Mouse (Mus musculus) midbrain, postnatal 0 days (tissue): ENCODE measurements at regions not wholly inside any gene's neighbourhood (a gene's known extent, or its start where the extent isn't known, plus 50 kb on each side); places are given as distances from the start of the nearest gene placed in this dataset.

Experiments
- ATAC-seq: fragments of 200-750 bp; cut with Nextera tagmentation; 2 replicates; pipeline ENCODE4 v1.8.0; 2017; ENCODE audit warnings: moderate number of reproducible peaks, mild to moderate bottlenecking, moderate TSS enrichment, moderate library complexity; ENCODE audit not compliant: low FRiP score
- DNase-seq: peaks from one replicate; pipeline ENCODE4 v3.0.0-alpha.2; 2015; ENCODE audit warnings: low spot score
- H3K27ac ChIP-seq: fragments of 300-500 bp; sonication (generic); 2 replicates; pipeline ENCODE4 v1.5.1; 2014; ENCODE audit warnings: low read depth, mild to moderate bottlenecking, low read length, mixed read lengths
- H3K27me3 ChIP-seq: fragments of 300-500 bp; sonication (generic); 2 replicates; pipeline ENCODE4 v1.6.1; 2014; ENCODE audit warnings: low read length, control low read depth, mixed read lengths; ENCODE audit not compliant: insufficient read depth
- H3K36me3 ChIP-seq: fragments of 300-500 bp; sonication (generic); 2 replicates; pipeline ENCODE4 v1.6.1; 2014; ENCODE audit warnings: low read length, control low read depth, mixed read lengths; ENCODE audit not compliant: insufficient read depth
- H3K4me1 ChIP-seq: fragments of 300-500 bp; sonication (generic); 2 replicates; pipeline ENCODE4 v1.6.1; 2014; ENCODE audit warnings: mild to moderate bottlenecking, control low read depth, antibody characterized with exemption, low read length, mixed read lengths; ENCODE audit not compliant: insufficient read depth
- H3K4me2 ChIP-seq: fragments of 300-500 bp; sonication (generic); 2 replicates; pipeline ENCODE4 v1.6.1; 2014; ENCODE audit warnings: low read depth, mild to moderate bottlenecking, low read length, mixed read lengths; ENCODE audit not compliant: poor library complexity, severe bottlenecking
- H3K4me3 ChIP-seq: fragments of 300-500 bp; sonication (generic); 2 replicates; pipeline ENCODE4 v1.5.1; 2014; ENCODE audit warnings: low read depth, mild to moderate bottlenecking, low read length, moderate library complexity
- H3K9ac ChIP-seq: fragments of 300-500 bp; sonication (generic); replicated peaks from 2 replicates; pipeline ENCODE4 v1.6.1; 2014; ENCODE audit warnings: mild to moderate bottlenecking, low read length, moderate library complexity, mixed read lengths; ENCODE audit not compliant: poor library complexity, severe bottlenecking
- H3K9me3 ChIP-seq: fragments of 300-500 bp; sonication (generic); 2 replicates; pipeline ENCODE4 v1.6.1; 2016; ENCODE audit warnings: low read length, control low read depth
- CTCF ChIP-seq: IDR thresholded peaks from 2 replicates; pipeline ENCODE4 v1.5.1; 2016; ENCODE audit warnings: antibody characterized with exemption, mild to moderate bottlenecking
- WGBS: fragments of 180-500 bp; shearing (Covaris S2); extraction: QIAGEN DNeasy Blood & Tissue Kit; methylation state at CpG from one replicate; pipeline ENCODE4 v1.1.7; 2014; 5-methylcytosine and 5-hydroxymethylcytosine counted together

DNA sequence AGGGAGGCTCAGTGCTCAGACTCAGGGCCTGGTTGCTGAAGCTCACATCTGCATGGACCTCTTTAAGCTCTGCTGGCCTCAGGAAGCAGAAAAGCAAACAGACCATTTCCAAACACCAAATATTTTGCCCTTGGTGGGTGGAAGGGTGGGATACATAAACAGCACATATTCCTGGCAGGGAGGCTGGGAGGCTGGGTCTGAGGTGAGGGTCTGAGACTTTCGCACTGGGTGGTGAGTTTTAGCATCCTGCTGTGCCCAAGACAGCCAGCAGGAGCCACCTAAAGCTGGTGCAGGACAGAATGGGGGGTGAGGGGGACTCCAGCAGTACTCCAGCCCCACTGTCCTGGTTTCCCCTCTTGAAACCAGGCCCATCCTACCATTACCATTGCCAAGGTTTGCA, 90.6 kb upstream of the Syt13 start:
- TF ChIP-seq CTCF: no peak
- no peak overlapping the region for H3K4me3 ChIP-seq
- H3K4me2 ChIP-seq: no peak overlapping the region
- ATAC-seq (no peak), DNase-seq (no peak)
- H3K9ac ChIP-seq: no peak overlapping the region
- H3K36me3 ChIP-seq: no peaks in the 10 kb centered on the region
- WGBS: 88% methylated on average over 1 of the region's 1 CpGs
- H3K27ac ChIP-seq: no peak overlapping the region
- H3K27me3 ChIP-seq: no peaks in the 10 kb centered on the region
- no peaks in the 10 kb centered on the region for H3K4me1 ChIP-seq
- H3K9me3 ChIP-seq: no peaks in the 10 kb centered on the region

DNA sequence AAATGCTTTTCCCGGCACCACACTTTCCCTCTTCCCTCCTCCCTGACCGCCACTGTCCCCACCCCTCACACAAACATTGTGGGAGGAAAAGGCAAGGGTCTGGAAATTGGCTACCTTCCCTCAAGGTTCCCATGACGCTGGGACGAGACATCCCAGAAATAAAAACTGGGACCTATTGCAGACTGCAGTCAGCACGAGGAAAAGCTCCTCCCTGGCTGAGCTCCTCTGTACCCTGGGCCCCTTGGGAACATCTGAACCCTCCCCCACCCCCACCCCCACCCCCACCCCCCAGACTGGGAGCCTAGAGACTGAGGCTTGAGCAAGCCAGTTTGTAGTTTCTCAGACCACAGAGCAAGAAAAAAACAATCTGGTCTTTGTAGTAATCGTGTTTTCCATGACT, 89.5 kb upstream of the Syt13 start:
- Histone ChIP-seq H3K9me3 (no peaks in the 10 kb centered on the region), H3K36me3 (no peaks in the 10 kb centered on the region), H3K4me1 (peaks cover 6% of the 10 kb centered on the region; the same call in 1 of the 2 replicates), H3K27me3 (no peaks in the 10 kb centered on the region), H3K27ac (no peak overlapping the region), H3K4me2 (no peak overlapping the region), H3K4me3 (no peak overlapping the region), H3K9ac (no peak overlapping the region)
- WGBS: 22% methylated on average over 6 of the region's 6 CpGs
- ATAC-seq (no peak), DNase-seq (no peak)
- TF ChIP-seq CTCF: no peak

DNA sequence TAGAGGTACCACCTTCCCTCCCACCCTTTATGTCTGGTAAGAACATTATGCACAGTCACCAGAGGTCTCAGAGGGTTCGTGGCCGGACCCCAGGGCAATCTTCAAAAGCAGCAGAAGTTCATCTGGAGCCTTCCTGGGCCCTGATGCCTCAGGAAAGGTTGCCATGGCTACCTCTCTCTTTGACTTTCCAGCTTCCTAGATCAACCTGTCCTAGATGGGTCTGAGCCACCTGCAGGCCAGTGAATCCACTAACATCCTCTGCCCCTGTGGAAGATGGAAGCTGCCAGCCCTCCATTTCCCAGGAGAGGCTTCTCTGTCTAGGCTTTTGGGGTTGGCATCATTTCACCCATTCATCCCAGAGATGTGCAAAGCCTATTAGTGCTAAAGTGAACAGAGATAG, 84.8 kb upstream of the Syt13 start:
- Histone ChIP-seq H3K27me3 (no peaks in the 10 kb centered on the region), H3K9ac (no peak overlapping the region), H3K36me3 (no peaks in the 10 kb centered on the region), H3K27ac (no peak overlapping the region), H3K9me3 (no peaks in the 10 kb centered on the region), H3K4me1 (peaks cover 7% of the 10 kb centered on the region; the same call in 1 of the 2 replicates), H3K4me3 (no peak overlapping the region), H3K4me2 (no peak overlapping the region)
- WGBS: 37% methylated on average over 2 of the region's 2 CpGs
- ATAC-seq: peak; percentile 66; the same call in 1 of the 2 replicates
- peak; percentile 56 for TF ChIP-seq CTCF
- DNase-seq: peak; percentile 51

DNA sequence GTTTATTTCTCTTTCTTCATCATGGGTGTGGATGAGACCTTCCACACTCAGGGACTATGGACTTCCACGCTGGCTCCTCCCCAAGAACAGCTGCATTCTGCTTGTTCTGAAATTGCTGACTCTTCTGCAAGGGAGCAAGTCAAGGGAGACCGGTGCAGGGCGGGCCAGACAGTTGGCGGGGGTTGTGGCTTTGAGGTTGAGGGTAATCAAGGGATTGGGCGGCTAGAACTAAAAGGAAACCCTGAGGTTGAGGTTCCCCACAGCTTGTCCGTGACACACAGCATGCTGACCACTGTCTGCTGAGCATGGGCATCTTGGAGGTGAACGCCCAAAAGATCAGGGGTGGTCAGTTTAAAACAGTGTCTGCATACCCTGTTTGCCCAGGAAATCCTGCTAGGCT, 83.1 kb upstream of the Syt13 start:
- H3K4me1 ChIP-seq: peaks cover 7% of the 10 kb centered on the region; the same call in 1 of the 2 replicates
- no peak overlapping the region for H3K27ac ChIP-seq
- H3K9ac ChIP-seq: no peak overlapping the region
- no peaks in the 10 kb centered on the region for H3K9me3 ChIP-seq
- no peak for TF ChIP-seq CTCF
- no peaks in the 10 kb centered on the region for H3K27me3 ChIP-seq
- WGBS: 81% methylated on average over 7 of the region's 7 CpGs
- no peak overlapping the region for H3K4me3 ChIP-seq
- no peak overlapping the region for H3K4me2 ChIP-seq
- ATAC-seq: no peak
- no peak for DNase-seq
- no peaks in the 10 kb centered on the region for H3K36me3 ChIP-seq

DNA sequence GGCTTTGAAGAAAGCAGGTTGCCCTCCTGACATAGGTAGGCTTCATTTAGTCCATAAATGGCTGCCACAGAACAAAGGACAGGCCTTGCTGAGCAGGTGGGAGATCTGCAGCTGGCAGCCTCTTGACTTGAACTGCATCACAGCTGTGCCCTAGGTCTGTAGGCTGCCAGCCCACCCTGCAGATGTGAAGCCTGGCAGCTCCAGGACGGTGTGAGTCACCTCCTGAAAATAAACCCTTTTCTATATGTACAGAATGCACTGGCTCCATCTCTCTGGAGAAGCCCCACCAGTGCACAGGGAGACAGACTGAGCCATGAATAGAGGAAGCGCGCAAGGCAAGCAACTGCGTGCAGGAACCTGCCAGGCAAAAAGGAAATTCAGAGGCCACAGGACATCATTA, 78.7 kb upstream of the Syt13 start:
- ATAC-seq: no peak
- no peaks in the 10 kb centered on the region for H3K36me3 ChIP-seq

DNA sequence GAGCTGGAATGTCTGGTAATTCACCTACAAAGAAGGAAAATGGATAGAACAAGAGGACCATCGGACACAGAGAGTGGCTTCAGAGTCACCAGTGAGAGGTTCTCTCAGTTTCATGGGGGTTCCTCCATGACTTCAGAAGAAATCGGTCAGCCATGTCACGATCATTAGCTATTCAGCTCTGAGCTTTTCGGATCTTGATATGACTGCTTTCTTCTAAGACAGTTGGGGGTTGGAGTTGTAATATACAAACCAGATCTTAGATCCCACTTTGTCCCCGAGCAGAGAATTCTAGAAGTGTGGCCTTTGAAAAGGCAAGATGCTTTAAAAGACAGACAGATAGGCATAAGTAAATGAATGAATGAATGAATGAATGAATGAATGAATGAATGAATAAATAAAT, 76.9 kb upstream of the Syt13 start:
- Histone ChIP-seq H3K36me3 (no peaks in the 10 kb centered on the region), H3K27me3 (peaks cover 3% of the 10 kb centered on the region; the same call in 1 of the 2 replicates), H3K4me2 (no peak overlapping the region), H3K27ac (no peak overlapping the region), H3K9me3 (no peaks in the 10 kb centered on the region), H3K4me3 (no peak overlapping the region), H3K9ac (no peak overlapping the region), H3K4me1 (no peaks in the 10 kb centered on the region)
- 85% methylated on average over 5 of the region's 5 CpGs for WGBS
- ATAC-seq (no peak), DNase-seq (no peak)
- TF ChIP-seq CTCF: no peak

More for the DNA sequence above, 78.7 kb upstream of the Syt13 start:
- Histone ChIP-seq H3K9ac (no peak overlapping the region), H3K27me3 (no peaks in the 10 kb centered on the region), H3K4me3 (no peak overlapping the region), H3K9me3 (no peaks in the 10 kb centered on the region), H3K27ac (no peak overlapping the region), H3K4me2 (no peak overlapping the region), H3K4me1 (no peaks in the 10 kb centered on the region)
- TF ChIP-seq CTCF: no peak
- no peak for DNase-seq
- WGBS: 70% methylated on average over 4 of the region's 4 CpGs
